23 mouse cellular contexts compared by ENCODE assay signal in the genomic region with DNA sequence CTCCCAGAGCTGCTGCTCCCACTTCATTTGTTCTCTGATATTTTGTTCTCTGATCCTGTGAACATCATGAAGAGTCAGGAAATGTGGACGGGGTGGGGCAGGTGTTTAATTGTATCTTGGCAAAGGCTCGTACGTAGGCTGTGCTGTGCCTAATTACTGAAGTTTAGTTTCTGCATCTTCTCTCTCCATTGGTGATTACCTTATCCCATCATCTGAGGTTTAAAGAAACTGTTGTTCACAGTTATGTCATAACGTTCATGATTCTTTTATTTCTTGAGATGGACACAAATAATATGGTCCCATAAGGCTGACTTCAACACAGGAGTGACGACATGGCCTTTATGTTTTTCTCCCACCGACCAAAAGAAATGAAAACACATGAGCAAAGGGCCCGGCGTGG.
"Had no signal": no experiment of that assay in that cellular context is flagged by ENCODE, and none has a peak within 500 bp of the region (broad histone marks: within the 10 kb centered on the region; RNA-seq: fewer than 3 reads in every experiment).

No protein-coding gene starts in this region.

- H3K4me2 ChIP-seq: kidney, embryonic 15.5 days; limb, embryonic 12.5 days; limb, embryonic 15.5 days; liver, embryonic 11.5 days; lung, embryonic 14.5 days; midbrain, embryonic 12.5 days; midbrain, embryonic 15.5 days; neural tube, embryonic 13.5 days; stomach, embryonic 15.5 days had no signal

- H3K9me3 ChIP-seq: kidney, embryonic 15.5 days; limb, embryonic 12.5 days; limb, embryonic 15.5 days; midbrain, embryonic 12.5 days; midbrain, embryonic 15.5 days; neural tube, embryonic 13.5 days; stomach, embryonic 15.5 days had no signal

- H3K4me1 ChIP-seq: limb, embryonic 15.5 days; midbrain, embryonic 15.5 days; stomach, embryonic 15.5 days had no signal

- H3K4me3 ChIP-seq: kidney, embryonic 15.5 days; left cerebral cortex, adult 2 months; limb, embryonic 12.5 days; limb, embryonic 15.5 days; midbrain, embryonic 12.5 days; midbrain, embryonic 15.5 days; neural tube, embryonic 13.5 days; stomach, embryonic 15.5 days had no signal

- H3K36me3 ChIP-seq: kidney, embryonic 15.5 days; limb, embryonic 12.5 days; limb, embryonic 15.5 days; midbrain, embryonic 12.5 days; midbrain, embryonic 15.5 days; neural tube, embryonic 13.5 days; stomach, embryonic 15.5 days had no signal

- H3K27ac ChIP-seq: kidney, embryonic 15.5 days; left cerebral cortex, adult 2 months; limb, embryonic 12.5 days; limb, embryonic 15.5 days; liver, embryonic 14.5 days; macrophage; midbrain, embryonic 12.5 days; midbrain, embryonic 15.5 days; neural tube, embryonic 13.5 days; stomach, embryonic 15.5 days had no signal

- DNase-seq: kidney, adult 8-10 months; kidney, postnatal 14 days; kidney, postnatal 4 days; layer of hippocampus, adult 9-11 months; layer of hippocampus, postnatal 36 days; left cerebral cortex, postnatal 4 days; liver, postnatal 0 days; lung, embryonic 14.5 days; retina, postnatal 1 day; right cerebral cortex, postnatal 25 days; spleen, adult 18-20 months; thymus, postnatal 25 days had no signal

- H3K27me3 ChIP-seq: kidney, embryonic 15.5 days; limb, embryonic 12.5 days; limb, embryonic 15.5 days; midbrain, embryonic 12.5 days; midbrain, embryonic 15.5 days; neural tube, embryonic 13.5 days; stomach, embryonic 15.5 days had no signal

- ATAC-seq: liver, postnatal 0 days; midbrain, embryonic 15.5 days had no signal

- H3K9ac ChIP-seq: kidney, embryonic 15.5 days; limb, embryonic 12.5 days; limb, embryonic 15.5 days; liver, embryonic 14.5 days; liver, postnatal 0 days; lung, embryonic 14.5 days; midbrain, embryonic 12.5 days; midbrain, embryonic 15.5 days; neural tube, embryonic 13.5 days; stomach, embryonic 15.5 days had no signal
